Mouse (Mus musculus): ENCODE measurements around the gene Fadd. TPM values are rescaled to one million over a fixed set of nuclear protein-coding genes. Genes with fewer than 3 reads are reported as not detected.

Fadd gene
- total RNA-seq (2023): 1 to 10 TPM; 5.3 to 6.5 TPM

DNA sequence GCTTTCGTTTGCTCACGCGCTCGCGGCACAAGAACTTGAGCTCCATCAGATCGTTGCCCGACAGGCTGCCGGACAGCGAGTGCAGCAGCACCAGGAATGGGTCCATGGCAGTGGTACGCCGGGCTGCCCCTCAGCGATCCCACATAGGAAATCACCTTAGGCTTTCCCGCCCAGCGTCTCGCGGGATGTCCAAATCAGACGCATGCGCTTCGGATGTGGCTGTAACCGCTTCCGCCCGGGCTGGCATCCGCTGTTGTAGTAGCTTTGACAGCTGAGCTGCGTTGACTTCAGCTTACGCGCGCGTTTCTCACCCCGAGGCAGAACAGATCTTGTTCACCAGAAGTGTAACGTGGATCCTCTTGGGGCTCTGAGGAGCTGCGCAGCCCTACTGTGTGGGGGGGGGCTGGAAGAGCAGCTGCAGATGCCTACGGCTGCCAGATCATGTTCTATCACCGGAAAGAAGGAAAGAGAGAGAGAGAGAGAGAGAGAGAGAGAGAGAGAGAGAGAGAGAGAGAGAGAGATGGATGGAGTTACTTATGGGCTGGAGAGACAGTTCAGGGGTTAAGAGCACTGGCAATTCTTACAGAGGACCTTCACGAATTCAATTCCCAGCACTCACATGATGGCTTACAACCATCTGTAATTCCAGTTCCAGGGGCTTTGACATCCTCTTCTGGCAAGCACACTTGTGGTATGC lies at the start of gene Fadd:
TSS of gene Fadd (minus strand) at position 180 of the 697 bp plus-strand sequence.

DNA sequence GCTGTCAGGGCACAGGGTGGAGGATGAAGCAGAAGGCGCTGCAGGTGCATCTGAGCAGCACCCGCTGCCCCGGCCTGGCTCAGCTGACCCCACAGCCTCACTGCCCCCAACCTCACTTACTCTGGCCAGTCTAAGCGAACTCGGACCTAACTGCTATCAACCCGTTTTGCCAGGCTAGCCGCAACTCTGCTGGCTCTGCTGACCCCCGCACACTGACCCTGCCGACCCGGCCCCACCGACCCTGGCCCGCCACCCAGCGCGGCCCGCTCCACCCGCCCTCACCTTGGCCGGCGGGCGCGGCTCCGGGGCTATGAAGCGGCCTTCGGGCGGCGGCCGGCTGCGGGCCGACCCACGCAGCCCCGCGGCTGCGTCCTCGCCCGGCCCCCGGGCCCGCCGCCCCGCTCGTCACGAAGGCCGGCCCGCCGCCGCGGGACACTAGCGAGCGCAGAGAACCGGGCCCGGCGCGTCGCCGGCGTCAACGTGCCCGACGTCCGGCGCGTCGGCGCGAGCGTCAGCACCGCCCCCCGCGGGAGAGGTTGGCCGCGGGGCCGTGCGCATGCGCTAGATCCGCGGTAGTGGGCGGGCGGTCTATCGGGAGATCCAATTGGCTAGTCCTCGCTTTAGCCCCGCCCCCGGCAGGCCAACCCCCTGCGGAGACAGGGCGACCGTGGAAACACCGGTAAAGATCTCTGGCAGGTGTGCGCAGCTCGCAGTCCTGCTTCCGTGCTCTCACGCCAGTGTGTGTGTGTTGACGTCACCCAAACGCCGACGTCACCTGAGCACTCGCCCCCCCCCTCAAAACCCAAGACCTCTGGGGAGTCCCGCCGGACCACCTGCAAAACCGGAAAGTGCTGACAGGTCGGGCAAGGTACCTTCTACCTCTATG lies 28.8 kb downstream of the Fadd start, which contains the start of gene Ppfia1:
TSS of gene Ppfia1 (minus strand) at position 493 of the 886 bp plus-strand sequence.

Other genes with a start within 250 kb of the Fadd start
- 1 to 10 TPM; 1.6 to 4.6 TPM for gene Cttn, start 111.5 kb downstream of the Fadd start, total RNA-seq (2023)
- 10 to 100 TPM; 28.9 to 33.0 TPM for gene Ppfia1, start 28.7 kb downstream of the Fadd start, total RNA-seq (2023)
- under 1 TPM; 0.26 to 0.90 TPM for gene Ano1, start 169.5 kb upstream of the Fadd start, total RNA-seq (2023)